Mouse (Mus musculus) layer of hippocampus, adult 9-10 months (tissue): ENCODE measurements around the gene Hmbs.
"Not testable (repeated sequence)": the region's sequence is repeated elsewhere in the genome, so short reads cannot be mapped to it uniquely, and the experiment has no call there.

Experiments
- DNase-seq: peaks from one replicate; pipeline ENCODE4 v3.0.0; 2022; ENCODE audit warnings: low spot score

The Hmbs gene

GRCm38 (mm10) chr9:44345570-44346433 lies 1.8 kb upstream of the Hmbs start:
- DNase-seq: no peak

DNA sequence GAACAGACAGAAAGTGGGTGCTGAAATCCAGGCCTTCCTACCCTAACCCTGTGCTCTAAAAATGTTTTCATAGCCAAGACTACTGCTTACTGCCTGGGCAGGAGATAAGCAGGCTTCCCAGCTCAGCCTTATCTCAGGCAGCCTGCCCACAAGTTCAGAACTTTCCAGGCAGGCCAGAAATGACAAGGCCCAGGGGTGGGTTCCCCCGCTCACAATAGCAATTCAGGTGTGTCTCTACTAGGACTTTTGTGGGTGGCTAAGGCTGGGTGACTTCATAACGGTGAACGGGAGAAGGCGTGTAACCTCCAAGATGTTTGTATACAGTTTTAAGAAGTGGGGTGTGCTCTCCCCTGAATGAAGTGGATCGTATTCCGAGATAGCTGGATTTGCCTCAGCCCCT lies 738 bp downstream of the Hmbs start:
- no peak for DNase-seq

DNA sequence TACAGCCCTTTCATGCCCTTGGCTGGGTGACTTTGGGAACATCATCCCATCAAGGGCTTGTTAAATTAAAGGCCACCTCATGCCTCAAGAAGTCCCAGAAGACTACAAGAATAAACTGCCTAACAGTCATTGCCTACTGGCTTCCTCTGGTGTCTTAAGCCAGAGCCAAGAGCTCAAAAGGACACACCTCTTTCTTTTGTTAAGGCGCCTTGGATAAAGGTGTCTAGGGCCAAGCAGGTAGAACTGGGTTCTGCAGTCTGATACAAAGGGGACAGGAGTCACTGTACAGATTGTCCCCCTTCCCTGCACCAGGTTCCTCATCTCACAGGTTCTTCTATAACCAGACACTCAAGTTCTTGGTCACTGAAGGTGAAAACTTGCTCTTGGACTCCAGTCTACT lies 1.4 kb downstream of the Hmbs start:
- no peak for DNase-seq

- no peak for DNase-seq
Measured at GRCm38 (mm10) chr9:44342173-44342572, 1.9 kb downstream of the Hmbs start.

GRCm38 (mm10) chr9:44341487-44341886 lies 2.5 kb downstream of the Hmbs start:
- DNase-seq: no peak

GRCm38 (mm10) chr9:44338574-44338973 lies 5.5 kb downstream of the Hmbs start:
- no peak for DNase-seq

DNA sequence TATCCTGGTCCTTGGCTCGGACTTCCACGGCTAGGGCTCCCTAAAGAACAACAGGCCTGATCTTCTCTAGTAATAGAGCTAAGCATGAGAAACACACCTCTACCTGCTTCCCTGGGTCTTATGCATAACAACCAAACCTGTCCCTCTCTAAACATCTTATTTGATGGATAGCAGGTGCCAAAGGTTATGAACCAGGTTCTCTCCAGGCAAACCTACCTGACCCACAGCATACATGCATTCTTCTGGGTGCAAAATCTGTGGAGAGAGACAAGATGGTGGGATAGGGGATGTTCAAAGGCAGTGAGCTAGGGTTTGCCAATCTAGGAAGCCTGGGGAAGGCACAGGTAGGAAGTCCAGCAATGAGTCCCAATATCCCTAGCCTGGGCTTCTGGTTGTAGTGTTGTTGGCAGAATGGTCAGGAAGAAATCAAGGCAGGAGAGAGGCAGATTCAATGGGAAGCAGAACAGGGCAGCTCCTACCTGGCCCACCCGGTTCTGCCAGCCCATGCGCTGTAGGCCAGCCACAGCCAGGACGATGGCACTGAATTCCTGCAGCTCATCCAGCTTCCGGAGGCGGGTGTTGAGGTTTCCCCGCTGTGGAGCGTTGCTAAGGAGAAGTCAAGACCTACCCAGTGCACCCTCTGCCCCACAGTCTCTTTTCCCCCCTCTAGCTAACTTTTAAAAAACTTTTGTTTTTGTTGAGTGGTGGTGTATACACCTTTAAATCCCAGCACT lies 6.4 kb downstream of the Hmbs start:
- DNase-seq: no peak

DNA sequence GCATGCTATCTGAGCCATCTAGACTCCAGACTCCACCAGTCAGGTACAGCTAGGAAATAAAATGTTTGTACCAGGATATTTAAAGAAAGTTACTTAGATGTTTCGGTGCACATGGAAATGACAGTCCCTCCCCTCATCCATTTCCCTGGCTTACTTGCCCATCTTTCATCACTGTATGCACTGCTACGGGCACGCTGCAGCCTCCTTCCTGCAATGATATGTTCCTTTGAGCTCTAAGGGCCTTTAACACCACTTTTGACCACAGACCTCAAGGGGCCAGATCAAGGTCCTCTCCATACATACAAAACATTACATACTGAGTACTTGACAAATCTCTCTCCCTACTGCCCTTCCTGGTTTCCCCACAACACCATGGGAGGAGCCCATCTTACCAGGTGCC lies 7.1 kb downstream of the Hmbs start:
- no peak for DNase-seq

GRCm38 (mm10) chr9:44336513-44336912 lies 7.5 kb downstream of the Hmbs start:
- DNase-seq: not testable (repeated sequence)

DNA sequence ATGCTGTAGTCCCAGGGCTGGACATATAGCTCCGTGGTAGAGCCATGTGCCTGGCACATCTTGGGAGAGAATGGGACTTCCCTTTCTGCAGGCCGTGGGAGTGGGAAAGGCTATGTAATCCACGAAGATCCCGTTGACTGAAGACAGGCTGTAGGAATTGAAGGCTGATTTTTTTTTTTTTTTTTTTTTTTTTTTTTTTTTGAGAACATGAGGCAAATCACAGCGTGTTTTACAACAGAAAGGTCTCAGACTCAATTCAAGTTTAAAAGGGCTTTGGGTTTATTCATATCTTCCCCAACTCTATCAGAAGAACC lies 8.0 kb downstream of the Hmbs start:
- no peak for DNase-seq

DNA sequence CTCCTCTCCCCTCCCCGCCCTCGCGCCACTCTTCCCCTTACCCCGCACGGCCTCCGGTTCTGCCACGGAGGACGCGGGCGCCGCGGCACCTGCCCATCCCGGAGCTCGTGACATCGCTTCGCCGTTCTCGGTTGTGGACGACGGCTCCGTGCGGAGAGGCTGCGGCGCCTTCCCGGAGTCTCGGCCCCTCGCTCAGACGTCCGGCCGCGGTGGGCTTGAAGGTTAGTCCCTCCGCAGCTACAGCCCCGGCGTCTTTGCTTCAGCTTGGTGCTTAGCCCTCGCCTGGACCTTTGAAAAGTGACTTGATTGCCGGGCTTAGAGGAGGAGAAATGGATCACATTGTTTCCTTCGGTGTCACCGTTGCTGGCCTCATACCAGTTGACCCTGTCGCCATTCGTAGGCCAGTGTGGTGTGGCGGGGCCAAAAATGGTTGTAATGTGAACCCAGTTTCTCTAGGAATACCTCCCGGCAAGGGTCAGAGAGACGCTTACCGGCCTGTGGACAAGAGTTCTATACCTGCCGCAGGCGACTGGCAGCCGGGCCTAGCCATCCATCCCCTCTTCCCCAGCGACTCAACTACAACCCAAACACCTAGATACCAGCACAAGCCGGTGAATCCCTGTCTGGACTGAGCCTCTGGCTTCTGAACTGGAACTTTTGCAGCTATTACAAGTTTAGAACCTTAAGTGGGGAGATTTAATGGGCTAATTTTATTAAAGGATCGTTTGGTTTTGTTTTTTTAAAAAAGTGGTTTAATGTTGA lies 8.5 kb downstream of the Hmbs start:
- no peak for DNase-seq

DNA sequence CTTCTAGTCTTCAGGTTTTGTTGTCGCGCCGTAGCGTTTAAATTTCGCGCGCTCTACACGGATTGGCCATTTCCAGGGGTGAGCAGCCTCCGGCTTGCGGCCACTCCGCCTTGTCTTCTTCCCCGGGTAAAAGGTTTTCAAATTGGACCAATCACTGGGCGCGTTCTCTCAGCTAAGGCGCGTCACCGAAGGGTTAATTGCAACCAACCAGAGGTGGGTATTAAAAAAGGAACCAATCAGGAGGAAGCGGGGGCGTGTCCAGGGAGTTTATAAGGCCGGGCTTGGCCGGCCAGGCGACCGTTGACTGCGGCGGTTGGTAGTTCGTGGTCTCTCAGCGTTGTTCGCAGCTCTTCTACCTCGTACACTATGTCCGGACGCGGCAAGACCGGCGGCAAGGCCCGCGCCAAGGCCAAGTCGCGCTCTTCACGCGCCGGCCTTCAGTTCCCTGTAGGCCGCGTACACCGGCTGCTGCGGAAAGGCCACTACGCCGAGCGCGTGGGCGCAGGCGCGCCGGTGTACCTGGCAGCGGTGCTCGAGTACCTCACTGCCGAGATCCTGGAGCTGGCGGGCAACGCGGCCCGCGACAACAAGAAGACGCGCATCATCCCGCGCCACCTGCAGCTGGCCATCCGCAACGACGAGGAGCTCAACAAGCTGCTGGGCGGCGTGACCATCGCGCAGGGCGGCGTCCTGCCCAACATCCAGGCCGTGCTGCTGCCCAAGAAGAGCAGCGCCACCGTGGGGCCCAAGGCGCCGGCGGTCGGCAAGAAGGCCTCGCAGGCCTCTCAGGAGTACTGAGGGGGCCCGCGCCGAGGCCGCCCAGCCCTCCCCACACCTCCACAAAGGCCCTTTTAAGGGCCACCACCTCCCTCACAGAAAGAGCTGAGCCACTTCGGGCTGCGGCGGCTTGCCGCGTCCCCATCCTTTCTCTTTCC lies 9.4 kb downstream of the Hmbs start, which contains the start of gene H2afx:
H2afx (plus strand) TSS at position 299 of the 935 bp plus-strand sequence.
- peak; percentile 99 for DNase-seq

DNA sequence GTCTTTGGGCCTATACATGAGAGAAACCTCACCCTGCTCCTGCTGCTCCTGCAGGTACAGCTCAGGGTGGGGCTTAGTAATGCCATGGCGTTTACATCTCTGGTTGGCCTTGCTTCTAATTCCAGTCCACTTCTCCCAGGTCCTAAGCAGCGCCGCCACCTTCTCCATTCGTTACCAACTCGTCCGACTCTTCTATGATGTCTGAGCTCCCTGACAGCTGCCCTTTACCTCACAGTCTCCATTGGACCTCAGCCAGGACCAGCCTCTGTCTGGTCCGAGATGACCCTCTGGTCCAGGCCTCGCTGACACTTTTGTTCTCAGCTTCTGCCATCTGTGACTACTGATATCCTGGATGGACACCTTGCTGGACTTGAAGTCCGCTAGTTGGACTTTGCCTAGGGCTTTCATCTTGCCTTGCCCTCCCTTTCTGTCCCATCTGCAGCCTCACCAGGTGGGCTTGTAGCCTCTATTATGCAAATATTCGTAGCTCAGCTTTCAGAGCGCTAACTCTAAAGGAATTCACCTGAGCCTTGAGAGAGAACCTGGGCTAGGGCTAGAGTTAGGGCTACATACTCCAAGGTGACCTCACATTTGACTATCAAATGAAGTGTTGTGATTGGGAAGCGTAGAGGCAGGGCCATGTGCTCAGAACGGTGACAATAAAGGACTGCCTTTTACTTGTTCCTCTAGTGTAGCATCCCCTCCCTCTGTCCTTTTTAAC lies 10.9 kb downstream of the Hmbs start:
- DNase-seq: no peak

- no peak for DNase-seq
Measured at GRCm38 (mm10) chr9:44330736-44331135, 13.3 kb downstream of the Hmbs start.

GRCm38 (mm10) chr9:44327926-44328325 lies 16.1 kb downstream of the Hmbs start:
- DNase-seq: no peak

DNA sequence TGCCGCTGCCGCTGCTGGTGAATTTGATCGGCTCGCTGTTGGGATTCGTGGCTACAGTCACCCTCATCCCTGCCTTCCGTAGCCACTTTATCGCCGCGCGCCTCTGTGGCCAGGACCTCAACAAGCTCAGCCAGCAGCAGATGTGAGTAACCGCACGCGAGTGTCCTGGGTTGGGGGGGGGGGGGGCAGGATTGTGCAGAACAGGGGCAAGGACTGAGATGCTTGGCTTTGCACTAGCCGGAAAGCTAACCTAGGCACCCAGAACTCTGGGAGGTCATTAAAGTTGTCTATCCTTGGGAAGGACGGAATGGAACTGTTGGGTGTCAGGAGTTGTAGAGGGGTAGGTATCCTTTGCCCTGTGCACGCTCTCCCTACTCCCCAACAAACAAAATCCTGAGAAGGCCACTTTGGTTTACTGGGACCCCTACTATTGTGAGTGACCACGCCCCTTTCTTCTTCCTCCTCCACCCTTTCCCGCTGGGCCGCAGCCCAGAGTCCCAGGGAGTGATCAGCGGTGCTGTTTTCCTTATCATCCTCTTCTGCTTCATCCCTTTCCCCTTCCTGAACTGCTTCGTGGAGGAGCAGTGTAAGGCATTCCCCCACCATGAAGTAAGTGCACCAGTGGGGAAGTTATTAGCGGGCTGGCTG lies 16.8 kb downstream of the Hmbs start:
- DNase-seq: no peak

DNA sequence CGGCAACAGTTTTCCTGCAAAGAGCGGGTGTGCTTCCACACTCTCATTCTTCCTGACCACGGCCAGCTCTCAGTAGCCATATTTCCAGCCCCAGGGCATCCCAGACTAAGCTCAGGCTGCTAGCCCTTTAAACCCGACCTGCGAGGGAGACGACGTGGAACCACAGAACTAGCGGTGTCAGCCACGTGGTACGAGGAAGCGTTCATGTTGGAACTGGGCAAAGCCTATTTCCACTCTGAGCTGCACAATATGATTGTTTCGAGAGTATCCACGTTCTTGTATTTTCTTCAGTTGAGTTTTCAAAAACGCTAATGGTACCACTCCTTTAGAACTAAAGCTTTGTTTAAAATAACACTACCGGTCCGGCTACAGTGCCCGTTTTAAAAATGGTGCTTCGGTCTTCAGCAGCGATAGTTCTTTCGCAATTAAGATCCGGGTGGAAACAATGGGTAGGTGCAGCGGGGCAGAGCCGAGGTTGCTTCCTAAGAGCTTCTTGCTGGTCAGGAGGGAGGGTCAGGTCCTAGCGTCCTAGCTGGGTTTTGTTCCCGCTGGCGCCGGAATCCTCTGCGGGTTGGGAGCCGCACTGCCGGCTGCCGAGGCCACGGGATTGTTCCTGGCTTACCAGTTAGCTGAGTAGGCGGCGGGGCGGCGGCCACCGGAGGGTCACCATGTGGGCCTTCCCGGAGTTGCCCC lies 17.5 kb downstream of the Hmbs start:
- DNase-seq: peak; percentile 78

- no peak for DNase-seq
Measured at GRCm38 (mm10) chr9:44325768-44326370, 18.2 kb downstream of the Hmbs start, which contains the start of gene Dpagt1. TSS of gene Dpagt1 (plus strand) at chr9:44326019.
